Mouse (Mus musculus): Measurements from ENCODE around the gene Rhcg.

GRCm38 (mm10) chr7:79612783-79613182 is 4.7 kb downstream of the Rhcg start:
- TF ChIP-seq POLR2A (IDR thresholded peaks at IDR 0.05; ENCODE audit: insufficient read length, low read depth), result no peak
- no peak for TF ChIP-seq USF1 (IDR thresholded peaks at IDR 0.05; ENCODE audit: low read depth)
- no peak for TF ChIP-seq MYOG (IDR thresholded peaks at IDR 0.05; ENCODE audit: control insufficient read depth in 1 of 3, insufficient read depth in 1 of 3, insufficient read length in 2 of 3, low read depth in 2 of 3)
- no peak for TF ChIP-seq POLR2AphosphoS2 (IDR thresholded peaks at IDR 0.05; ENCODE audit: insufficient read length, low read depth)
- TF ChIP-seq MAX (IDR thresholded peaks at IDR 0.05; ENCODE audit: low read depth), result no peak
- TF ChIP-seq E2F4 (IDR thresholded peaks at IDR 0.05; ENCODE audit: insufficient read depth), result no peak
- no peak for TF ChIP-seq MYOD1 (IDR thresholded peaks at IDR 0.05; ENCODE audit: control insufficient read depth in 1 of 3, insufficient read length in 2 of 3, low read depth in 2 of 3)
- no peak for TF ChIP-seq CEBPB (IDR thresholded peaks at IDR 0.05; ENCODE audit: insufficient read depth, poor library complexity, severe bottlenecking)
- no peak for TF ChIP-seq TCF3 (IDR thresholded peaks at IDR 0.05; ENCODE audit: insufficient read length, low read depth)
